Mouse (Mus musculus): ENCODE results near the gene Aspdh. TPM values are rescaled to one million over a fixed set of nuclear protein-coding genes. Genes with fewer than 3 reads are reported as not detected.

Gene Aspdh
- total RNA-seq, 2 experiments from 2014 or later: not detected

DNA sequence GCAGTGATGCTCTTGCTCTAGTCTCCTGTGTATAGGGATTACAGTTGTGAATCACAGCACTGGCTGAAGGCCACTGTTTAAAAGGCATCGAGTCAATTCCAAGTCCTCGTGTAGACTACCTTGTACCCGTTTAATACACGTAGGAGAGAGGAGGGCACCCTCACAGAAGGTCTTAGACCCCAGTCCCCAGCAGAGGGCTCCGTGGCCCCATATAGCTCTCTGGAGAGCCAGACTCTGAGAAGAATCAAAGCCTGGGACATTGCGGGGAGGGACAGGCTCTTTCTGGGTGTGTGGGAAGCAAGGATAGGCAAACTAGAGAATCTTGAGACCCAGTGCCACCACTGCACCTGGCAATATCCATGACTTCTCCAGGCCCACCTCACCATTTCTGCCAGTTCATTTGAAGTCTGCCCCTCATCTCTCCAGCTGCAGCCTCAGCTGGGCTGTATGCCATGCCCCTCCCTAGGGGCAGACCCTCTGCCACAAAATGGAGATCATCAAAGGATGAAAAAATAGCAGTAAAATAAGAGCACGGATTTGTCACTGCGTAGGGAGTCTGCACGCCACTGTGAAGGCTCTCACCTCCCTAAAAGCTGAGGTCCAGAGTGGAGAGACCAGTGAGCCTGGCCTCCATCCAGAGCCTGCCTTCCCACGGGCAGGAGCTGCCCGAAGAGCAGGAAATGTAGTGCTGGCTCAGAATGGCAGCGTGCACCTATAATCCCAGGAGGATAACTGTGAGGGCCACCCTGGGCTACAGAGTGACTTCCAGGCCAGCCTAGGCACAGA is 18.9 kb upstream of the Aspdh start:
- no peak for DNase-seq

DNA sequence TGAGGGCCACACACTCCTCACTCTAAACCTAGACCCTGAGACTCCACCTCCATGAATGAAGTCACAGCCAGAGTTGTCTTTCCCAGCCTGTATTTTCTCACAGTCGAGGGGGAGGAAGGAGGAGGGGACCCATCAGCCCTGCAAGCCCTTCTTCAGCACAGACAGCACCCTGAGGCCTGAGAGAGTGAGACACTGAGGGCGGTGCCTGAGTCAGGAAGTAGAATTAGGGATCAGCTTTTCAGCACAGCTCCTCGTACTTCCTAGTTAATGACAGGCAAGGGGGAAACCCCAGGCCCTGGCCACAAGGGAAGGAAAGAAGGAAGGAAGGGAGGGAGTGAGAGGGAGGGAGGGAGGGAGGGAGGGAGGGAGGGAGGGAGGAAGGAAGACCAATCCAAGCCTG is 11.9 kb upstream of the Aspdh start:
- no peak for DNase-seq

- no peak for DNase-seq
Measured at GRCm38 (mm10) chr7:44456302-44456701, 8.9 kb upstream of the Aspdh start.

DNA sequence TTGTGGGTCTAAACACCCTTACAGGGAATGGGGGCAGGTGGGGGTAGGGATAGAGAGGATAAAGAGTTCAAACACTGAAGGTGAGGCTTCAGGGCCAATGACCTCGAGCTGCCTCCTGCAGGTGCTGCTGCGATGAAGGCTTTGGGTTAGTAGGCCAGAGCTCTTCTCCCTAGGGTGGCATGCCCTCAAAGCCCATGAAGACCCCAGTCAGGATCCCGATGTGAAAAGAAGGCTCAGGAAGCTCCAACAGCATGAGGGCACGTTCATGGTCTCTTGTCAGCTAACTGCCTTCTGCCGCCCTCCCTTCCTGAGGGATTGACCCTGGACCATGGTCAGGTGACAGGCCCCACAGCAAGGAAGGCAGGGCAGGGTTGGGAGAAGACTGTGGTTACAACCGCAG is 5.1 kb upstream of the Aspdh start:
- no peak for DNase-seq

DNA sequence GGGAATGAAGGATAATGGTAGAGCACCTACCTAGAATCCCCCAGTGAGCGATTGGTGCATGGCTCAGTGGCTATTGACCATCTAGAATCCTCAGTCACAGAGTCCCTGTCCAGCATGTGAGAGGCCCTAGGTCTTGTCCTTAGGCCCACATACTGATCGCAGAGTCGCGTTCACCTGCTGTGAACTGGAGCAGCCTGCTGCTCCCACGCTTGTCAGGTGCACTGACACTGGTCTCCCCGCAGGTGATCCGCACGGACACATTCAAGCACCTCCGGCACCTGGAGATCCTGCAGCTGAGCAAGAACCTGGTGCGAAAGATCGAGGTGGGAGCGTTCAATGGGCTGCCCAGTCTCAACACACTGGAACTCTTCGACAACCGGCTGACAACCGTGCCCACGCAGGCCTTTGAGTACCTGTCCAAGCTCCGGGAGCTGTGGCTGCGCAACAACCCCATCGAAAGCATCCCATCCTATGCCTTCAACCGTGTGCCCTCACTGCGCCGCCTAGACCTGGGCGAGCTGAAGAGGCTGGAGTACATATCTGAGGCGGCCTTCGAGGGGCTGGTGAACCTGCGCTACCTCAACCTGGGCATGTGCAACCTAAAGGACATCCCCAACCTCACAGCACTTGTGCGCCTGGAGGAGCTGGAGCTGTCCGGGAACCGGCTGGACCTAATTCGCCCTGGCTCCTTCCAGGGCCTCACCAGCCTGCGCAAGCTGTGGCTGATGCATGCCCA is 4.3 kb upstream of the Aspdh start:
- DNase-seq: no peak

GRCm38 (mm10) chr7:44461503-44462217 is 3.5 kb upstream of the Aspdh start:
- DNase-seq: no peak

DNA sequence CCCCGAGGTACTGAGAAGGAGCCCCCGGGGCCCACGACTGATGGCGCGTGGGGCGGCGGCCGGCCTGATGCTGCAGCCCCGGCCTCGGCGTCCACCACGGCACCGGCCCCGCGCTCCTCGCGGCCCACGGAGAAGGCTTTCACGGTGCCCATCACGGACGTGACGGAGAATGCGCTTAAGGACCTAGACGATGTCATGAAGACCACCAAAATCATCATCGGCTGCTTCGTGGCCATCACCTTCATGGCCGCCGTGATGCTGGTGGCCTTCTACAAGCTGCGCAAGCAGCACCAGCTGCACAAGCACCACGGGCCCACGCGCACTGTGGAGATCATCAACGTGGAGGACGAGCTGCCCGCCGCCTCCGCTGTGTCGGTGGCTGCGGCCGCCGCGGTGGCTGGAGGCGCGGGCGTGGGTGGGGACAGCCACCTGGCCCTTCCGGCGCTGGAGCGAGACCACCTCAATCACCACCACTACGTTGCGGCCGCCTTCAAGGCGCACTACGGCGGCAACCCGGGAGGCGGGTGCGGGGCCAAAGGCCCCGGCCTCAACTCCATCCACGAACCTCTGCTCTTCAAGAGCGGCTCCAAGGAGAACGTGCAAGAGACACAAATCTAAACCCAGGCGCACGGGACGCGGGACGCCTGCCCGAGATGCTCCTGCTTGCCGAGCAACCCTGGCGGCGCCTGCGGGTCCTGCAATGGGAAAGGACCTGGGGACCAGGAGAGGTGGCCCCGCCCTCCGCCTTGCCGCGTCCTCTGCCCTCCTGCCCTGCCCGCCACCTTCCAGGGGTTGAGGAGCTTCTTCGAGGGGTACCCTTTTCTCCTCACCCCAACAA is 2.8 kb upstream of the Aspdh start:
- no peak for DNase-seq

- no peak for DNase-seq
Measured at GRCm38 (mm10) chr7:44463056-44463425, 2.1 kb upstream of the Aspdh start.

- no peak for DNase-seq
Measured at GRCm38 (mm10) chr7:44463556-44464225, 1.5 kb upstream of the Aspdh start.

DNA sequence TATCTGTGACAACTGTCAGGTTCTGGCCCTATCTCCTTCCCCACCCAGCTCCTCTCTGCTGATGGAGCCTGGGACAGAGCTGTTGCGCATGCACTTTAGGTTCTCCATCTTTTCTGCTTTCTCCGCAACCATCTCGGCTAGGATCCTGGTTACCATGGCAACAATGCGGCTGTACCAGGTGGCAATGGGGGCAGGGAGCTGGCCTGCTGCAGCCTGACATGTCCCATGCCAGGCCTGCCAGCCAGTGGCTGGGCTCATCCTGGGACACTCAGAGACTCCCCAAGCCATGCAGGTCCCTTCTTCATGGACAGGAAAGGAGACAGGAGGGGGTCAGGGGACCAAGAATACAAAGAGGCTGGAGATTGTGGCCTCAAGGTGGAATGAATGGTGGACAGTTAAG is 680 bp upstream of the Aspdh start:
- no peak for DNase-seq

DNA sequence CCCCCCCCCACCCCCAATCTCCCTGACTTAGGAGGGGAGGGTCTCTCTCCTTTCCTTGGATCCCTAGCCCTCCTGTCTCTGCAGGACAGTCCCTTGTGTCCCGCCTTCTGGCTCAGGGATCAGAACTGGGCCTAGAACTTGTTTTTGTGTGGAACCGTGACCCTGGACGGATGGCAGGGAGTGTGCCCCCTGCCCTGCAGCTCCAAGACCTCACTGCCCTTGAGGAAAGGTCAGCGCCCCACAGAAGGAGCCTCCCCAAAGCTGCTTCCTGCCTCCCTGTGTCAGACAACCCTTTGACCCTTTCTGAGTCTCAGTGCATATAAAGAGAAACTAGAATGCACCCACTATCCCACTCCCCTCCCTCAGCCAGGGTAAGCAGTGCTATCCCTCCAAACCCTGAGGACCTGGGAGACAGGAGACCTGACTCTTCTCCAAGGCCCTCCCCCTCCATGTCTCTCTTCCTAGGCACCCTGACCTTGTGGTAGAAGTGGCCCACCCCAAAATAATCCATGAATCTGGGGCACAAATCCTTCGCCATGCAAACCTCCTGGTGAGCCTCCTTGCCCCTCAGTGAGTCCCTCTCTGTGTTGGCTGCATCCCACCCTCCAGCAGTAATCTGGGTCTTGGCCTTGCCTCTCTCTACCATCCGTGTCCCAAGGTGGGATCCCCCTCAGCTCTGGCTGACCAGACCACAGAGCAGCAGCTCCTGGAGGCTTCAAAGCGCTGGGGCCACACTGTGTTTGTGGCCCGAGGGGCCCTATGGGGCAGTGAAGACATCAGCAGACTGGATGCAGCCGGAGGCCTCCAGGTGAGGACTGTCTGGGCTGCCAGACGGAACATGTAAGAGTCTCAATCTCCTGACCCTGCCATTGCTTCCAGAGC is 1.1 kb downstream of the Aspdh start:
- DNase-seq: no peak

DNA sequence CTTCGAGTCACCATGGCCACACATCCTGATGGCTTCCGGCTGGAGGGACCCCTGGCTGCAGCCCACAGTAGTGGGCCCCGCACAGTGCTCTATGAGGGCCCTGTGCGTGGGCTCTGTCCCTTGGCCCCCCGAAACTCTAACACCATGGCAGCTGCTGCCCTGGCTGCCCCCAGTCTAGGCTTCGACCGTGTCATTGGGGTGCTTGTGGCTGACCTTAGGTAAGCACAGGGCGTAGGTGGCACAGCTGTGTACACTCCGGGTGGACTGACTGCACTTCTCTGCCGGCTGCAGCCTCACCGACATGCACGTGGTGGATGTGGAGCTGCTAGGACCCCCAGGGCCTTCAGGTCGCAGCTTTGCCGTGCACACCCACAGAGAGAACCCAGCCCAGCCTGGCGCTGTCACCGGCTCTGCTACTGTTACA is 1.7 kb downstream of the Aspdh start:
- DNase-seq: no peak

DNA sequence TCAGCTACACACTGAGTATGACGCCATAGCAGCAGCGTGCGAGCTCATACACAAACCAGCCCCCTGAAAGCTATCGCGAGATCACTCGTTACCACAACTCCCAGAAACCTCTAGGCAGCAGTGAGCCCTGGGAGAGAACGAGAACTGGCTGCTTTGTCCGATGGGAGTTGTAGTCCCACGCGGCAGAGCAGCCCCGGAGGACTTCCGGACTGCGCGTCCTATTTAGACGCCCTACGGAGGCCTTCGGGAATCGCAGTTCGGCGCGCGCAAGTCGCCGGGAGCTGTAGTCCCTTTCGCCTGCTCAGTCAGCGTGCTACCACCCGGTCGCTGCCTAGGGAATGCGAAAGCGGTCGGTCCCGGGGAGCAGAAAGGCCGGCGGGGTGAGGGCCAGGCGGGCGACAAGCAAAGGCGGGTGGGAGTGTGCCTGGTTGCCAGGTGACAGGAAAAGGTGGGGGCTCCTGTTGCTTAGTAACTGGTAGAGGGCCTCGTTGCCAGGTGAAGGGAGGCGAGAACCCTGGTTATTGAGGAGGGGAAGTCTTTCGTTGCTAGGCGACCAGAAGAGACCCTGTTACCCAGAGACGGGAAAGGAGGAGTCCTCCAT is 2.7 kb downstream of the Aspdh start, which contains the start of gene Josd2:
TSS of gene Josd2 (plus strand) at position 170 of the 601 bp plus-strand sequence.
- peak; percentile 97 for DNase-seq

- DNase-seq: no peak
Measured at GRCm38 (mm10) chr7:44468644-44469285, 3.6 kb downstream of the Aspdh start.

GRCm38 (mm10) chr7:44469677-44470675 is 4.8 kb downstream of the Aspdh start:
- DNase-seq: no peak

DNA sequence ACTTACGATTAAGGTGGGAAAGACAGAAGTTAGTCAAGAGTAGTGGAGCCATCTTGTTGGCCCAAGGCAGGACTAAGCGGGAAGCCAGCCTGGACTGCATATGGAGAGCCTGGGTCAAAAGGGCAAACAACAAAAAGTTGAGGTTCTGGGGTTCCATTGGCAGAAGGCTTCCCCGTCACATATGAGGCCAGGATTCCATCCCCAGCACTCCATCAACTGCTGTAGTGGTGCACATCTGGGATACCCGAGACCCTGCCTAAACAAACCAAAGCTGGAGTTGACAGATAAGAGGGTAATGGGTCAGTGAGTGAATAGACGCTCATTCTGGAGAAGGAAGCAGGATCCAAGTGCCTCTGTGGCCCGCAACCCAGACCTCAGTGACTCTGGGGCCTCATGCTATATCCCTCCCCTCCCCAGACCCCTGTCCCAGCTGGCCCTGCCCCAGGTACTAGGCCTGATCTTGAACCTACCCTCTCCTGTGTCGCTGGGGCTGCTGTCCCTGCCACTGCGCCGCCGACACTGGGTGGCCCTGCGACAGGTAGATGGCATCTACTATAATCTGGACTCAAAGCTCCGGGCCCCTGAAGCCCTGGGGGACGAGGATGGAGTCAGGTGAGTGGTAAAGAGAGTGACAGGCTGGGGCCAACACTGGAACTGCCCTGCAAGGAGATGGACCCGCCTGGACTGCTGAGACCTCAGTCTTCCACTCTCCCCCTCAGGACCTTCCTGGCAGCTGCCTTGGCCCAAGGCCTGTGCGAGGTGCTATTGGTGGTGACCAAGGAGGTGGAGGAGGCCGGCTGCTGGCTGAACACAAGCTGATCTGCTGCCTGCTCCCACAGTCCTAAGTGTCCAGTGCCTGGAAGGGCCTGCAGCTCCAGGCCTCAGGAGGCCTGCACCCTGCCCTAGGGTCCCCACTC is 5.8 kb downstream of the Aspdh start:
- no peak for DNase-seq

Data from gastrocnemius, postnatal 25 days (tissue).